Mouse (Mus musculus) thymus, adult 2 months (tissue): ENCODE data around the gene Adarb2.

Source experiments
- CTCF ChIP-seq: fragments of 200-500 bp; IDR thresholded peaks from 2 replicates; pipeline ENCODE4 v1.5.1; 2012; ENCODE audit warnings: mild to moderate bottlenecking, control low read depth, low read length, moderate library complexity, borderline replicate concordance; ENCODE audit not compliant: control insufficient read depth, poor library complexity, insufficient read depth; ENCODE audit errors: extremely low read depth
- POLR2A ChIP-seq: fragments of 200-500 bp; IDR thresholded peaks from 2 replicates; pipeline ENCODE4 v1.6.1; 2012; ENCODE audit warnings: mild to moderate bottlenecking, low read length, control low read depth, moderate library complexity; ENCODE audit not compliant: control insufficient read depth, poor library complexity, insufficient read depth; ENCODE audit errors: extremely low read depth

- no peak for TF ChIP-seq POLR2A
- TF ChIP-seq CTCF, result no peak
Observed at GRCm38 (mm10) chr13:8542684-8543083, 340.0 kb downstream of the Adarb2 start.
